ENCODE assay signal across 12 mouse cellular contexts in the genomic region with DNA sequence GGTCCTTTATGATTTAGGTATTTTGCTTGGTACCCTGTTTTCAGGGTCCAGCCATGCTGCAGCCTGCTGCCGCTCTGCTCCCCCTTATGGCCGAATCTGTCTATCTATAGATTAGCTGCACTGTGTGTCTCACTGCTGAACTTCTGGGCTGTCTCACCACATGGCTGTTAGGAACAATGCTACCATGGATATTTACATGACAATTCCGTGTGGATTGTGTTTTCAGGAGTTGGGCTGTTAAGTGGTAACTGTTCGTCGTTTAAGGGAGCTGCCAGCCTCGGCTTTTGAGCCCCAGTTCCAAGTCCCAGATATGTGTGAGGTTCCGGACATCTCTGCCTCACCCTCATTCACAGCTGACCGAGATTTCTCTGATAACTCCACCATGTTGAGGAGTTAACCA.
"Had no signal": no experiment of that assay in that cellular context is flagged by ENCODE, and none has a peak within 500 bp of the region (broad histone marks: within the 10 kb centered on the region; RNA-seq: fewer than 3 reads in every experiment).

No protein-coding gene starts in this region.

- DNase-seq: kidney, adult 11 months; kidney, adult 9 months; kidney, postnatal 36 days; lung, adult 2 months; lung, postnatal 36 days; right cerebral cortex, adult 18-20 months; right cerebral cortex, postnatal 25 days; thymus, postnatal 36 days had no signal

- H3K4me3 ChIP-seq: liver, embryonic 15.5 days had no signal

- H3K4me1 ChIP-seq: liver, embryonic 15.5 days had no signal

- H3K4me2 ChIP-seq: liver, embryonic 11.5 days; liver, embryonic 15.5 days had no signal

- H3K27me3 ChIP-seq: liver, embryonic 15.5 days had no signal

- H3K27ac ChIP-seq: kidney, postnatal 0 days; liver, embryonic 15.5 days had no signal

- H3K9ac ChIP-seq: liver, embryonic 15.5 days had no signal

- H3K9me3 ChIP-seq: liver, embryonic 15.5 days had no signal

- H3K36me3 ChIP-seq: liver, embryonic 15.5 days had no signal

- ATAC-seq: lung, postnatal 0 days had no signal
